Mouse (Mus musculus): ENCODE measurements around the gene 2610042L04Rik. TPM values are rescaled to one million over a fixed set of nuclear protein-coding genes. Genes with fewer than 3 reads are reported as not detected.
"Not testable (repeated sequence)": the region's sequence is repeated elsewhere in the genome, so short reads cannot be mapped to it uniquely, and the experiment has no call there.

2610042L04Rik gene
- total RNA-seq (2021) = not detected in 2 replicates
- long read RNA-seq, experiment 1 = 0 reads
- long read RNA-seq, experiment 2 = 0 reads

DNA sequence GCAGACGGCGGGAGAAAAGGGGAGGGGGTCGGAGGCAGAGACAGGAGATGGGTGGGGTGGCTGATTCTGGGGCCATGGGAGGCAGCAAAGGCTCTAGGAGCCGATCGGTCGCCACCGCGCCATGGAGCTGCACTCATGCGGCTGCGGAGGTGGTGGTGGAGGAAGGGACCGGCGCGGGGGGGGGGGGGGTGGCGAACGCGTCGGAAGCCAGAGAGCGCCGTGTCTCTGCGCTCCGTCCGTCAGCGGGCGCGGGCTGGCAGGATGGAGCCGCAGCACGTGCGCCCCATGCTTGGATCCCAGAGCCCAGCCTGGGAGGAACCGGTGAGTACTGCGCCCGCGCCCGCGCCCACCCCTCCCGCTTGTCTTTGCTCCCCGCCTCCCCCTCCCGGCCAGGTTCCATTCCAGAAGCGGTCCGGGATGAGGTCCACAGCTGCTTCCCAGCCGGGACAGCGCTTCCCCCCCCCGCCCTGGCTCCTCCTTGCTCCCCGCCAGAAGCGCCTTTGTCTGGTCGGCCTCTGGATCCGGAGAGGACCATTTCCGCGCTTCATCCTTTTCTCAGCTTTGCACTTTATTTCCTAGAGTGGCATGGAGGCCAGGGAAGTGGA lies at the start of gene 2610042L04Rik:
Gene 2610042L04Rik (plus strand): TSS at position 288 of the 605 bp plus-strand sequence.
- DNase-seq = not testable (repeated sequence)

GRCm38 (mm10) chr14:4316983-4317382 lies 17.6 kb upstream of the 2610042L04Rik start, which contains the start of gene Gm3149:
Gene Gm3149, plus strand, starts transcription at chr14:4317283.
- not testable (repeated sequence) for DNase-seq

DNA sequence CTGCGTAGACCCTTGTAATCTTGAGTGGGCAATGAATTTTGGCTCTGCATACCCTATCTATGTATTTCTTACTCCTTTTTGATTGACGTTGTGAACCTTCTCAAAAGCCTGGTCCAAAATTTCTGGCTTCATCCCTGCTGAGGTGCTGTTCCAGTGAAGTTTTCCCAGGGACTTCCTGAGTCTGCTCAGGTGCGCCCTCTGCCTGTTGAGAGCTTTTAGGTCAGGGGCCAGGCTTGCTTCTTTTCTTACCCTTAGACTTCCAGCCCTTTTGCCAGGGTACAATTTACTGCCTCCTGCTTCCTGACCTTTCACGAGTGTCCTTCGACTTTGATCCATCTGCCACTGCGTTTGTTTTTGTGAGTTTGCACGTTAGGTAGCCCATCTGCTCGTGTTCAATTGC lies 943 bp downstream of the 2610042L04Rik start:
- not testable (repeated sequence) for DNase-seq

DNA sequence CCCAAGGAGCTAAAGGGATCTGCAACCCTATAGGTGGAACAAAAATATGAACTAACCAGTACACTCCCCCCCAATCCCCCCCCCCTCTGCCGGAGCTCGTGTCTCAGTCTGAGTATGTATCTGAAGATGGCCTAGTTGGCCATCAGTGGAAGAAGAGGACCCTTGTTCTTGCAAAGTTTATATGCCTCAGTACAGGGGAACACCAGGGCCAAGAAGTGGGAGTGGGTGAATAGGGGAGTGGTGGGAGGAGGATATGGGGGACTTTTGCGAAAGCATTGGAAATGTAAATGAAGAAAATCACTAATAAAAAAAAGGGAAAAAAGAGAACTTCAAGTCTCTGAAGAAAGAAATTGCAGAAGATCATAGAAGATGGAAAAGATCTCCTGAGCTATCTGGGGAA lies 34.4 kb downstream of the 2610042L04Rik start:
- not testable (repeated sequence) for DNase-seq

DNA sequence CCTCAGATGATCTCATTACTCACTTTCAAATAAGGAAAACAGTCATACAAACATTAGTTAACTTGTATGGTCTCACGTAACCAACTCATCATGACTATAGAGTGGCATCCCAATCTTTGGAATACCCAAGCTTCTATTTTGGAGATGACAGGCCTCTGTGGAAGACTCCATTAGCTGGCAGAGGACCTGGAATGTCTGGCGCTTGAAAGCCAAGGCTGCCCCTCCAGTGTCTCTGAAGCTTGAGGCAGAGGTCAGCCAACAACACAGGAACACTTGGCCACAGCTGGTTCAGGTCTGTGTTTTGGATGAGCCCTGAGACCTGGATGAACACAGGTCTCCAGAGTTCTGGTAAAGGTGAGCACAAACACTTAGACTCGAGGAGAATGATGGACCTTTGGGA lies 35.1 kb downstream of the 2610042L04Rik start:
- not testable (repeated sequence) for DNase-seq

GRCm38 (mm10) chr14:4377871-4378270 lies 43.3 kb downstream of the 2610042L04Rik start:
- not testable (repeated sequence) for DNase-seq

DNA sequence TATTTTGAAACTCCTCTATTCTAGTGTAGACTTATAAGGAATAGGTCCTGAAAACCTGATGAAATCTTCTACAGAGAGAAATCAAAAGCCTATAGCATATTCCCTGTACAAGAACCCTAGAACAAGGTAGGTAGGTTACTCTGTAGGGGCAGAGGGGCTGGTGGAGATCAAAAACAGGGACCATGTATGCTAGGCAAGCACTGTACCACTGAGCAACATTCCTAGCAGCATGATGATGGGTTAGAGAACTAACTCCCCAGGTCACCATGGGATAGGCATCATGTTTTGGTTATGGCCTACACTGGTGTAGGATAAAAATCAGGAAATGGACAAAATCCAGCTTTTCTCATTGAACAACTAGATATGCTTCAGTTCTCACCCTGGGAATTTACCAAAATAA lies 51.0 kb downstream of the 2610042L04Rik start:
- DNase-seq = not testable (repeated sequence)

DNA sequence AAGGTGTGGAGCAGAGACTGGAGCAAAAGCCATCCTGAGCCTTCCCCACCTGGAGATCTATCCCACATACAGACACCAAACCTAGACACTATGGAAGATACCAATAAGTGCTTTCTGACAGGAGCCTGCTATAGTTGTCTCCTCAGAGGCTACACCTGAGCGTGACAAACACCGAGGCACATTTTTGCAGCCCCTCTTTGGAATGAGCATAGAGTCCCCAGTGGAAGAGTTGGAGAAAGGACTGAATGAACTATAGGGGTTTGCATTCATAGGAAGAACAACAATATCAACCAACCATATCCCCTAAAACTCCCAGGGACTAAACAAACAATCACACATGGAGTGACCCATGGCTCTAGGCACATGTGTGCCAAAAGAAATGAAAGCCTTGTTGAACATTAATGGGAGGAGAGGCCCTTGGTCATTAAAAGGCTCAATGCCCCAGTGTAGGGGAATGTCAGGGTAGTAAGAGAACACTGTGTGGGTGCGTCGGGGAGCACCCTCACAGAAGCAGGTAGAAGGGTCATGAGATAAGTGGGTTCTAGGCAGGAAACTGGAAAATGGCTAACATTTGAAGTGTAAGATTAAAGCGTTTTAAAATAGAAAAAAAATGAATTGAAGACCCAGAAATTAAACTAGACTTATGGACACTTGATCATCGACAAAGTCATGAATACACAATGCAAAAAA lies 58.4 kb downstream of the 2610042L04Rik start:
- DNase-seq = not testable (repeated sequence)

DNA sequence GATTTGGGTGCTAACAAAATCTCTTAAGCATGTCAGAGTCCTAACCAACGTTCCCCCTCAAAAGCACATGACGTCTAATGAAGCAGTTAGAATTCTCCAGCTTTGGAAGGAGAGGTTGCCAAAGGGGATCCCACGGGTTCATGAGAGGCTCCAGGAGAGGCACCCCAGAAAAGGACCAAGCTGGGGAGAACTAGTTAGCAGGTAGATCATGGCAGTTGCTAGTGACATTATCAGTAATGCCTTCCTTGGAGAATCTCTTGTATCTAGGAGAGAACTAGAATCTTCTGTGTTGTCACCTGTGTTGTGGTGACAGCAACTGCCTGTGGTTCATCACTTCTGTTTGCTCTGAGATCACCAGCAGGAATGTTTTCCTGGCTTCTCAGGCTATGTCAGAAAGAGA lies 62.7 kb downstream of the 2610042L04Rik start, which contains the start of gene Gm3159:
Gene Gm3159 (plus strand): TSS at position 301 of the 400 bp plus-strand sequence.
- DNase-seq = not testable (repeated sequence)

- not testable (repeated sequence) for DNase-seq
Measured at GRCm38 (mm10) chr14:4398624-4399023, 64.1 kb downstream of the 2610042L04Rik start.

DNA sequence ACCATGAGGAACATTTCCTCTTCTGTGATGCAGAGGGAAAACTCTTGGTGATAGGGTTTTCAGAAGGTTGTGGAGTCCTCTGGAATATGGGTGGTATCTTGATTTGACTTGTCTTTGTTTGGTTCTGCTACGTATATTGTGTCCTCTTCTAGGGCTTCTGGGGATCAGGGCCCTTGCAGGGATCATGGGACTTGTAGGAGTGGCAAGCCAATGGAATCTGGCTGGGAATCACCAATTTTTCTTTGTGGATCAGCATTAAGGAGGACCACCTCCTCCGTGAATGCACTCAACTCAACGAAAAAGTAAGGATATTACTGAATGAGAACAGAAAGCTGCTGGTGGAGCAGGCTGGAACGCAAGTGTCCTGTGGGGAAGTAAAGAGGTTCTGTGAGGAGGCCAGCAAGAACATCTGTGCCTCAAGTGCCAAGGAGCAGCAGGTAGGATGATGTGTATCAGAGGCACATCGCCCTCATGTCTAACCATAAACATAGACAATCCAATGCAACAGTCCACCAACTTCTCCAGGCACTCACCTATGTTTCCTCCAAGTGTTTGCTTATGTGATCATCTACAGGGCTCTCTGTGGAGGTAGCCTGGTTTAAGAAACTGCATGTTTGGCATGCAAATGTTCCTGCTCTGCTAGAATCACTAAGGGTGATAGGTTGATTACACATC lies 65.7 kb downstream of the 2610042L04Rik start:
- not testable (repeated sequence) for DNase-seq

DNA sequence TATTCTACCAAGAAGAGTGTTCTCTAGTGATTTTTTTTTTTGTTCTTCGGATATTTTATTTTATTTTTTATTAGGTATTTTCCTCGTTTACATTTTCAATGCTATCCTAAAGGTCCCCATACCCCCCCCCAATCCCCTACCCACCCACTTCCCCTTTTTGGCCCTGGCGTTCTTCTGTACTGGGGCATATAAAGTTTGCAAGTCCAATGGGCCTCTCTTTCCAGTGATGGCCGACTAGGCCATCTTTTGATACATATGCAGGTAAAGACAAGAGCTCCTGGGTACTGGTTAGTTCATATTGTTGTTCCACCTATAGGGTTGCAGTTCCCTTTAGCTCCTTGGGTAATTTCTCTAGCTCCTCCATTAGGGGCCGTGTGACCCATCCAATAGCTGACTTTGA lies 66.7 kb downstream of the 2610042L04Rik start:
- not testable (repeated sequence) for DNase-seq

GRCm38 (mm10) chr14:4403840-4404239 lies 69.3 kb downstream of the 2610042L04Rik start:
- not testable (repeated sequence) for DNase-seq

Other genes with a start within 250 kb of the 2610042L04Rik start
- gene Gm8108, start 224.2 kb upstream of the 2610042L04Rik start, total RNA-seq (2021) = 1.4 and 2.1 TPM in 2 replicates
- gene Gm3127, start 169.7 kb upstream of the 2610042L04Rik start, total RNA-seq (2021) = not detected in 2 replicates
- gene Gm2974, start 152.2 kb upstream of the 2610042L04Rik start, total RNA-seq (2021) = not detected in 2 replicates
- not detected in 2 replicates for gene Gm3138, start 85.1 kb upstream of the 2610042L04Rik start, total RNA-seq (2021)
- gene Gm3149, start 17.5 kb upstream of the 2610042L04Rik start, total RNA-seq (2021) = not detected in 2 replicates
- not detected in 2 replicates for gene Gm3159, start 62.8 kb downstream of the 2610042L04Rik start, total RNA-seq (2021)
- gene Gm3164, start 80.7 kb downstream of the 2610042L04Rik start, total RNA-seq (2021) = 0.56 and 0.74 TPM in 2 replicates
- gene Gm3173, start 96.2 kb downstream of the 2610042L04Rik start, total RNA-seq (2021) = not detected in 2 replicates
- not detected in 2 replicates for gene Gm3182, start 147.0 kb downstream of the 2610042L04Rik start, total RNA-seq (2021)
- not detected in 2 replicates for gene Gm3047, start 220.6 kb downstream of the 2610042L04Rik start, total RNA-seq (2021)